Mouse (Mus musculus) cerebellum, adult (tissue): ENCODE measurements around the gene Smug1.

Source experiments
- ATAC-seq: cut with Nextera tagmentation; 2 replicates; pipeline ENCODE4 v1.9.2; 2017; ENCODE audit warnings: mild to moderate bottlenecking, moderate library complexity, mixed read lengths; ENCODE audit not compliant: insufficient number of reproducible peaks, low FRiP score, low TSS enrichment

The Smug1 gene

DNA sequence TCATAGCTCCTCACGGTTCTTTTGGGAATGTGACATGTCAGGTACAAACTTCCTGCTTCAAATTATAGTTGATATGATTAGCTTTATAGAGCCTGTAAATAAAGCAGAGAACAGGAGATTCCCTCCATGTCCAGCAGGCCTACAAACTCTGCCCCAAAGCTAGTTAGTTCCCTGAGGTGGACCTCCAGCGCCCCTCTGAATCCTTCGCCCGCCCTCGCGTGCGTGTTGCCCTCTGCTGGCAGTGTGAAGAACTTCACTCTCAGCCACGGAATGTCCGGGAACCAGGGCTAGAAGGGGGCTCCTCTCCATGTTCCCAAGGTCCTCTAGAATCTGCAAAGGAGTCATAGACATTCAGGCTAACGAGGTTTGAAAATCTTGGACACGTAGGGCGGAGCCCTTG, 11.2 kb upstream of the Smug1 start:
- ATAC-seq = no peak

DNA sequence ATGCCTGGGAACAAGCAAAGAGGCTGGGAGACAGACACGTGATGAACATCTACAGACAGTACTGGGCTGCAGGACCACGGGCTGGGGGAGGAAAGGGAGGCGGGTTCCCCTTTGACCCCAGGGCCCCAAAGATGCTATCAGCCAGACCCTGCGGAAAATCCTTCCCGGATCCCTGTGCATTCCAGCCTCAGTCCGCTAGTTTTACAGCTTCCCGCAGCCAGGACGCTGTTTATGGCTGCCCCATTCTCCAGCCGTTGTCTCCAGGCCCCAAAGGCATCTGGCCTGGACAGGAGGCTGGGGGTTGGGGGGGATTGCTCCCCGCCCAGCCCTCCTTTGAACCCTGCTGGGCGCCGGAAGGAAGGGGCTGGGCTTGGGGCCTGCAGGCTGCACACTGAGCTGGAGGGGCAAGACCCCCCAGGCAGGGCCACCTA, 10.7 kb upstream of the Smug1 start:
- no peak for ATAC-seq

DNA sequence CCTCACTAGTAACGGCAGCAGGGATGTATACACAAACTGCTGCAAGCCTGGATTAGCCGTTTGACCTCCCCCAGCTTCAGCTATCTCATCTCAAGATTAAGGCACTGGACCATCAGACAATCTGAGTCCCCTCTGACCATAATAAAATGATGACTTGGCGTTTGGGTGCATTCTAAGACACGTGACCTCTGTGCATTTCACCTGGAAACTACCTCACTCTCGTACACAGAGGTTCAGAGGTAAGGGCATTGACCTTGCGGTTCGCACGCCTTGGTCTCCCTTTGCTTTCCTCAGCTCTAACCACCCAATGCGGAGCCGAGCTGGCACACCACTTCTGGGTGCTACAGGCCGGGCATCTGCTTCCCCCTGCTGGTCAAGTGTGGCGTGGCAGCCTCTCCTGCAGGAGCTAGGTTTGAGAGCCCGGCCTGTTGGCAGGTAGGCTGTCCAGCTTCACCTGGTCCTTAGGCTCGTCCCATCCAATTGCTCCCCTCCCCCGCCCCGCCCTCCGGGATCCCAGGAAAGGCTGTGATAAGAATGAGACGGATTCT, 10.1 kb upstream of the Smug1 start:
- peak; percentile 76 for ATAC-seq

DNA sequence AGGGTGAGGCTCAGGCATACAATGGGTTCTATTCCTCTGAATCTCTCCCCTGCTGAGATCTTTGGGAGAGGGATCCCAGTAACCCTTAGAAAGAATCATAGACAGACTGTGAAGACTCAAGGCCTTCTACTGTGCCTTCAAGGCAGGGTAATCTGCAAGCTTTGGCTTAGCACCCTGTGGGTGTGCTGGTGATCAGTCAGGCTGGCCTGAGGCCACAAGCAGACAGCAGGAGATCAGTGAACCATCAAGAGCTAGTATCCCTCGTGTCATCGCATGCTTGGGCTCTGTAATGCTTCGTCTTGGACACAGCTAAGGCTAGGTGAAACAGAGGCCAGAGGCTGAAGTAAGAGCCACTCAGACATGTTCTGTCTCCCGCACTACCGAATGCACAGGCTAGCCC, 6.4 kb upstream of the Smug1 start:
- no peak for ATAC-seq

DNA sequence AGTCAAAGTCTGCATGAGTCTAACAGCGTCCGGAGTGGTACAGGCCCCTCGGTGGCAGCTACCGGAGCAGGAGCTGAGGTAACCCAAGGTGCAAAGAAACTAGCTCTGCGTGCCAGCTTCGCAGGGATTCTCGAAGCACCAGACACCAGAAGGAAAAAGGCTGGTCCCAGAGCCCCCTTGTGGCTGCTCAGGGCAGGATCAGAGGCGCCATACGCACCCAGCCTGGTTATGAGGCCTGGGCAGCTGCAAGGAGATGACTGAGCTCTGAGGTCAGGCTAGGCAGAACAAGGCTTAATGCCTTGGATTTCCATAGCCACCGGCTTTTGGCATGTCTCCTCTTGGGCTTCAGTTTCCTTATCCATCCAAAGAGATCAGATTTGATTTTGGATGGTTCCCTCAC, 5.6 kb upstream of the Smug1 start:
- ATAC-seq = no peak

DNA sequence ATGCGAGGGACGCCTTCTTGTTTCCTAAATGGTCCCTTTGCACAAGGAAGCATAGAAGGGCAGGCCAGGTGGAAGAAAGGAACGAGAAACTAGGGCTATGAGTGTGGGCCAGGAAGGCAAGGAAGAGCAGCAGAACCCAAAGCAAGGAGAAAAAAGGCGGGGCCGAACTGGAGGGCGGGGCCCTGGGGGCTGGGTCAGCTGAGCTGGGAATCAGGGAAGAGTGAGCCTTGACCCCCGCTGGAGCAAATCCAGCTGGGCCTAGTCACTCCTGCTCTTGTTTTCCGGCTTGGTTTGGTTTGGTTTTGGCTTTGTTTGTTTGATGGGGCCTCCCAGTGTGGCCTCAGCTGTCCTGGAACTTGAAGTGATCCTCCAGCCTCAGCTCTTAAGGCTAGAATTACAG, 4.4 kb upstream of the Smug1 start:
- ATAC-seq = no peak

DNA sequence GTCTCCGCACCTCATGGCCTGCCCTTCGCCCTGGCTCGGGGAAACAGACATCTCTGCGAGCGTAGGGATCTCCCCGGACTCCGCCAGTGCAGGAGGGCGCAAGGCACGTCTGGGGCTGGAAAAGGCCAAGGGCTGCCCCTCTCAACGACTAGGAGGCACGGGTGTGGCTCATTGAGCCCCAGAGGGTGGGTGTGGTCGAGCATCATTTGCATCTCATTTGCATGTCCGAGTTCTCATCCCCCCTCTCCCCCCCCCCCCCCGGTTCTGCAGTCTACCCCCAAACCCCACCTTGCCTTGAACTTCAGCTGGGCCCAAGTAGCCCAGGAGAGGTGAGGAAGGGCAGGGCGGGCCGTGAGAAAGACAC, 3.4 kb upstream of the Smug1 start:
- no peak for ATAC-seq

- ATAC-seq = no peak
Measured at GRCm38 (mm10) chr15:103169612-103170315, 2.9 kb upstream of the Smug1 start.

GRCm38 (mm10) chr15:103168801-103169611, 2.1 kb upstream of the Smug1 start:
- ATAC-seq = no peak; the same call in 1 of the 2 replicates

GRCm38 (mm10) chr15:103167786-103168185, 894 bp upstream of the Smug1 start:
- ATAC-seq = no peak

DNA sequence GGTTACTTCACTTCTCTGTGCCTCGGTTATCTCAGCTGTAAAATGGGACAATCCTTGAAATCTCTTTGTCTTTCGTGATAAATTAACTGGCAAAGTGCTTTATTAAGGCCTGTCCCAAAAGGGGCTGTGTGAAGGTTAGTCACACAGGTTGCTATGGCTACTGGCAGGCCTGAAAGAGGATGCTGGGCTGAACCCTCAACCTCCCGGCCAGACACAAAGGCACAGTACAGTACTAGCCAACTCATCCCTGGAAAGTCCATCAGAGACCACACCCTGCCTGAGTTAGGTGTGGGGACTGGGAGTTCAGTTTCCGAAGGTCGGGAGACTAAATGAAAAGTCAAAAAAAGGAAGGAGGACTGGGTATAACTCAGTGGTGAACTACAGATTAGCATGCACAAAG, 968 bp downstream of the Smug1 start:
- ATAC-seq = no peak

GRCm38 (mm10) chr15:103165379-103165778, 1.5 kb downstream of the Smug1 start:
- peak; percentile 50 for ATAC-seq

GRCm38 (mm10) chr15:103163182-103163919, 3.5 kb downstream of the Smug1 start:
- peak; percentile 86 for ATAC-seq

DNA sequence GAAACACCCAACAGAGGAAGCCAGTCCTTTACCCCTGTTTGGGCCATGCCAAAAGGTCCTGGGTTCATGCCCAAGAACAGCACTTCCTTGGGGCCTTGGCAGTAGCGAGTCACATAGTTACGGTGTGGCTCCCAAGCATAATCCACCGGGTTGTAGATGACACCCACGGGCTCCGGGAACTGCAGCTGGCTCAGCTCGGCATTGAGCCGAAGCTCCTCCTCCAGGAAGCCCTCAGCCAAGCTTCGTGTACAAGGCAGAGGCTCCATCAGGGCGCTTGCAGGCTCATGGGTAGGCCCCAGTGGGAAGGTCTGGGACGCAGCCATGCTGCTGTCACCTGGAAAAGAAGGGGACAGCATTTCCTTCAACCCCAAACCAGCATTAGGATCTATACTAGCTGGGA, 9.3 kb downstream of the Smug1 start:
- ATAC-seq = no peak

GRCm38 (mm10) chr15:103156890-103157289, 10.0 kb downstream of the Smug1 start:
- ATAC-seq = no peak

GRCm38 (mm10) chr15:103155366-103156321, 11.2 kb downstream of the Smug1 start:
- ATAC-seq = no peak

DNA sequence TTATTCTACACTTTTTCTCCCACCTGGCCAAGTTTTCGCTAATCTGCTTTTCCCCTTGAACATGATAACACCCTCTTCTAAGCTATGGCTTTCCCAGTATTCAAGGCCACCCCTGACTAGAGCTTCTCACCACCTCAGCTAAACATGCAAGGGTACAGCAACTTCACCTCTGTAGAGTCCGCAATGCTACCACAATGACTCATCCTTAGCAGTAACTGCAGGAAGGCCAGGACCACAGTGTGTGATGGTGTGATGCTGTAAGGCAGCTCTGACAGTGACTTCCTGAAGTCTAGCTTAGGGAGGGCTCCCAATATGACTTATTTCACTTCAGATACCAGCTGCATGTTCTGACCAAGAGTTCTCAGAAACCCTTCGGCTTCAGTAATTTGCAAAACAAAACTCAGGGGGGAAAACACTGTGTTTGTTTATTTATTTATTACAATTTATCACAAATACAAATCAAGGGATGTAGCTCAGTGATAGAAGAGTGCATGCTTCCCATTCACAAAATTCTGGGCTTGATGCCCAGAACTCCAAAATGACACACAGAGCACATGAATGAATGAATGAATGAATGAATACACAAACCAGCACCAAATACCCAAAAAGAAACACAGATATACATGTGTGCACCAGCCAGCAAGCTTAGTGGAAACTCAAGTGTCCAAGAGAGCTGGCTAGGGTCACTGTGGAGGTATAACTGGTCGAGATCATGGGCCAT, 13.8 kb downstream of the Smug1 start:
- no peak for ATAC-seq

DNA sequence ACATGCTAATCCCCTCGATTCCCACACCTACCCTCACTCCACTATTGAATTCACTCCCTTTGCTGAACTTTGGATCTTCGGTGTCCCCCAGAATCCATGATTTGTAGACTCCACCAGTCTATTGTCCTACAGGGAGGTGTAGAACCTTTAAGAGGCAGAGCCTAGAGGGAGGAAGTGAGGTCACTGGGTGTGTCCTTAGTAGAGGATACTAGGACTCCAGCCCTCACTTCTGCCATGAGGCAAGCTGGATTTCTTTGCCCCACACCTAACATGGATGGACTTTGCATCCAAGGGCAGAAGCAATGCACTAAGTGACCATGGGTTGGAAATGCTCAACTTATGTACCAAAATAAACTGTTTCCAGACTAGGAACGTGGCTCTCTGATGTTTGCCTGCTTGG, 14.5 kb downstream of the Smug1 start:
- ATAC-seq = no peak

DNA sequence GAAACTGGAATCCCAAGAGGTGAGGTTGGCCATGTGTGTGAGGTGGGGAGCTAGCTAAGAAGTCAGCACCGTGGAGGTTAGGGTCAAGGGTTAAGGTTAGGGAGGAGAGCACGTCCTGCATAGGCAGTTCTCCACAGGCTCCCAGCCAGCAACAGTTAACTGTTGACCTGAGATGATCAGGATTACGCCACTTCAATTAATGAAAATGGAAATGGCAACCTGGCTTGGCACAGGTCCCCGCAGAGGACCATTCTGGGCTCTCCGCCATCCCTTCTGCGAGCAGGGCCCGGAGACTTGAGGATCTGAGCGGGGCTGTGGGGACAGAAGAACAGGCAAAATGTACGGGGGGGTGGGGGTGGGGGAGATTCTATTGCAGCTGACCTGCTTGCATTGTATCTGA, 19.1 kb downstream of the Smug1 start:
- ATAC-seq = no peak
